Mouse (Mus musculus) left cerebral cortex, postnatal 4 days (tissue): Measurements from ENCODE around the gene P3h2. TPM values are rescaled to one million over a fixed set of nuclear protein-coding genes. Genes with fewer than 3 reads are reported as not detected.

Experiments
- DNase-seq: peaks from one replicate; pipeline ENCODE4 v3.0.0-alpha.2; 2022
- intact Hi-C: fragments of 180-260 bp; cut with DNase I; formaldehyde crosslinking; loops from one replicate; pipeline ENCODE4 v1.15.1; 2025
- total RNA-seq, 2 experiments: library from RNA; stranded (reverse); gene quantifications; 2 replicates each; pipeline ENCODE4 v1.2.3; 2021

Gene P3h2
- total RNA-seq, 2 experiments from 2014 or later: 1.8 to 2.5 TPM

GRCm38 (mm10) chr16:25942261-25942660, 163.3 kb downstream of the P3h2 start:
- intact Hi-C loops: no loop called here
- no peak for DNase-seq

- DNase-seq: no peak
- intact Hi-C loops: no loop called here
Measured at GRCm38 (mm10) chr16:25934181-25934580, 171.4 kb downstream of the P3h2 start.

GRCm38 (mm10) chr16:25912185-25912584, 193.4 kb downstream of the P3h2 start:
- DNase-seq: no peak

More at GRCm38 (mm10) chr16:25912185-25912584, 193.4 kb downstream of the P3h2 start:
- intact Hi-C loops: no loop called here
